Mouse (Mus musculus): ENCODE data around the gene Tdp1. TPM values are rescaled to one million over a fixed set of nuclear protein-coding genes. Genes with fewer than 3 reads are reported as not detected.

The Tdp1 gene
- polyA plus RNA-seq (2015; fragmentation: Nextera tagmentation; extraction: Ambion mirVana) = 45.0 and 51.5 TPM in 2 replicates

GRCm38 (mm10) chr12:99884269-99885261 is at the start of gene Tdp1, which contains the start of gene Efcab11:
Gene Tdp1 (plus strand): TSS chr12:99884517.
Gene Efcab11 (minus strand): TSS chr12:99884439.
- Histone ChIP-seq H3K4me1 (replicated peaks) (peaks cover 23% of the 10 kb centered on the region), H3K27me3 (no peaks in the 10 kb centered on the region), H3K27ac (replicated peaks) (peak within 1 kb of the TSS; percentile 85), H3K36me3 (no peaks in the 10 kb centered on the region), H3K9ac (peak within 1 kb of the TSS; percentile 84), H3K9me3 (no peaks in the 10 kb centered on the region), H3K4me2 (peak within 1 kb of the TSS; percentile 97), H3K4me3 (peak within 1 kb of the TSS; percentile 93)
- ATAC-seq (ENCODE audit: low FRiP score, low read depth) = peak; percentile 85
- WGBS = under 1% methylated on average over 70 of the region's 73 CpGs

GRCm38 (mm10) chr12:99836404-99837131 is 47.7 kb upstream of the Tdp1 start:
- 23% methylated on average over 20 of the region's 20 CpGs for WGBS

GRCm38 (mm10) chr12:99837528-99837927 is 46.8 kb upstream of the Tdp1 start:
- no peak overlapping the region for H3K4me2 ChIP-seq
- no peak for ATAC-seq (ENCODE audit: low FRiP score, low read depth)
- no peaks in the 10 kb centered on the region for H3K36me3 ChIP-seq
- peaks cover 13% of the 10 kb centered on the region for H3K4me1 ChIP-seq (replicated peaks)
- WGBS = 94% methylated on average over 5 of the region's 5 CpGs
- H3K27ac ChIP-seq (replicated peaks) = no peak overlapping the region
- H3K9me3 ChIP-seq = no peaks in the 10 kb centered on the region
- no peak overlapping the region for H3K4me3 ChIP-seq
- H3K9ac ChIP-seq = no peak overlapping the region
- no peaks in the 10 kb centered on the region for H3K27me3 ChIP-seq

More at GRCm38 (mm10) chr12:99836404-99837131, 47.7 kb upstream of the Tdp1 start:
- peak overlapping the region; percentile 4; the same call in 1 of the 2 replicates for H3K4me3 ChIP-seq
- peak; percentile 92 for ATAC-seq (ENCODE audit: low FRiP score, low read depth)
- no peaks in the 10 kb centered on the region for H3K9me3 ChIP-seq
- H3K27me3 ChIP-seq = no peaks in the 10 kb centered on the region
- H3K4me2 ChIP-seq = peak overlapping the region; percentile 43
- no peaks in the 10 kb centered on the region for H3K36me3 ChIP-seq
- peaks cover 13% of the 10 kb centered on the region for H3K4me1 ChIP-seq (replicated peaks)
- 0 out of 2 replicates have a peak overlapping the region, but pooled peaks have one; percentile 16 for H3K9ac ChIP-seq
- peak overlapping the region; percentile 79 for H3K27ac ChIP-seq (replicated peaks)

- Histone ChIP-seq H3K9me3 (no peaks in the 10 kb centered on the region), H3K27ac (replicated peaks) (no peak overlapping the region), H3K4me3 (no peak overlapping the region), H3K4me2 (no peak overlapping the region), H3K36me3 (no peaks in the 10 kb centered on the region), H3K27me3 (no peaks in the 10 kb centered on the region), H3K4me1 (replicated peaks) (peaks cover 13% of the 10 kb centered on the region), H3K9ac (no peak overlapping the region)
- 68% methylated on average over 11 of the region's 11 CpGs for WGBS
- no peak for ATAC-seq (ENCODE audit: low FRiP score, low read depth)
Observed at GRCm38 (mm10) chr12:99838109-99838508, 46.2 kb upstream of the Tdp1 start.

- H3K4me2 ChIP-seq = no peak overlapping the region
- H3K36me3 ChIP-seq = no peaks in the 10 kb centered on the region
- no peak overlapping the region for H3K4me3 ChIP-seq
- H3K4me1 ChIP-seq (replicated peaks) = peaks cover 13% of the 10 kb centered on the region
- H3K9me3 ChIP-seq = no peaks in the 10 kb centered on the region
- WGBS = 75% methylated on average over 14 of the region's 14 CpGs
- H3K27ac ChIP-seq (replicated peaks) = no peak overlapping the region
- H3K9ac ChIP-seq = no peak overlapping the region
- ATAC-seq (ENCODE audit: low FRiP score, low read depth) = no peak
- no peaks in the 10 kb centered on the region for H3K27me3 ChIP-seq
Observed at GRCm38 (mm10) chr12:99838703-99839102, 45.6 kb upstream of the Tdp1 start.

- Histone ChIP-seq H3K27me3 (no peaks in the 10 kb centered on the region), H3K9ac (no peak overlapping the region), H3K4me1 (replicated peaks) (no peaks in the 10 kb centered on the region), H3K36me3 (no peaks in the 10 kb centered on the region), H3K9me3 (no peaks in the 10 kb centered on the region), H3K27ac (replicated peaks) (no peak overlapping the region), H3K4me3 (no peak overlapping the region), H3K4me2 (no peak overlapping the region)
- WGBS = 81% methylated on average over 8 of the region's 8 CpGs
- no peak for ATAC-seq (ENCODE audit: low FRiP score, low read depth)
Observed at GRCm38 (mm10) chr12:99844951-99845350, 39.4 kb upstream of the Tdp1 start.

- no peaks in the 10 kb centered on the region for H3K27me3 ChIP-seq
- ATAC-seq (ENCODE audit: low FRiP score, low read depth) = no peak
Observed at GRCm38 (mm10) chr12:99849996-99850395, 34.3 kb upstream of the Tdp1 start.

GRCm38 (mm10) chr12:99853323-99854258 is 30.7 kb upstream of the Tdp1 start:
- H3K27me3 ChIP-seq = no peaks in the 10 kb centered on the region
- ATAC-seq (ENCODE audit: low FRiP score, low read depth) = peak; percentile 63; the same call in 1 of the 2 replicates
- no peaks in the 10 kb centered on the region for H3K9me3 ChIP-seq
- WGBS = 44% methylated on average over 14 of the region's 14 CpGs
- no peaks in the 10 kb centered on the region for H3K36me3 ChIP-seq
- H3K9ac ChIP-seq = no peak overlapping the region
- H3K4me1 ChIP-seq (replicated peaks) = peaks cover 31% of the 10 kb centered on the region
- no peak overlapping the region; the same call in 1 of the 2 replicates for H3K4me2 ChIP-seq
- H3K27ac ChIP-seq (replicated peaks) = peak overlapping the region; percentile 51
- no peak overlapping the region for H3K4me3 ChIP-seq

More at GRCm38 (mm10) chr12:99849996-99850395, 34.3 kb upstream of the Tdp1 start:
- 90% methylated on average over 2 of the region's 2 CpGs for WGBS
- no peak overlapping the region for H3K4me3 ChIP-seq
- no peaks in the 10 kb centered on the region for H3K9me3 ChIP-seq
- no peak overlapping the region for H3K9ac ChIP-seq
- H3K4me1 ChIP-seq (replicated peaks) = peaks cover 18% of the 10 kb centered on the region
- no peak overlapping the region for H3K27ac ChIP-seq (replicated peaks)
- no peaks in the 10 kb centered on the region for H3K36me3 ChIP-seq
- no peak overlapping the region for H3K4me2 ChIP-seq

- no peaks in the 10 kb centered on the region for H3K36me3 ChIP-seq
- H3K27me3 ChIP-seq = no peaks in the 10 kb centered on the region
- no peak overlapping the region for H3K4me2 ChIP-seq
- H3K9ac ChIP-seq = no peak overlapping the region
- H3K4me1 ChIP-seq (replicated peaks) = peaks cover 31% of the 10 kb centered on the region
- WGBS = 34% methylated on average over 9 of the region's 9 CpGs
- no peak overlapping the region for H3K4me3 ChIP-seq
- no peak overlapping the region for H3K27ac ChIP-seq (replicated peaks)
- no peaks in the 10 kb centered on the region for H3K9me3 ChIP-seq
- no peak for ATAC-seq (ENCODE audit: low FRiP score, low read depth)
Observed at GRCm38 (mm10) chr12:99856011-99856410, 28.3 kb upstream of the Tdp1 start.

- H3K36me3 ChIP-seq = no peaks in the 10 kb centered on the region
Observed at GRCm38 (mm10) chr12:99858664-99859063, 25.7 kb upstream of the Tdp1 start.

More at GRCm38 (mm10) chr12:99858664-99859063, 25.7 kb upstream of the Tdp1 start:
- no peak for ATAC-seq (ENCODE audit: low FRiP score, low read depth)
- 95% methylated on average over 5 of the region's 5 CpGs for WGBS
- H3K4me2 ChIP-seq = no peak overlapping the region
- no peak overlapping the region for H3K27ac ChIP-seq (replicated peaks)
- no peaks in the 10 kb centered on the region for H3K27me3 ChIP-seq
- no peak overlapping the region for H3K4me3 ChIP-seq
- H3K9me3 ChIP-seq = no peaks in the 10 kb centered on the region
- no peak overlapping the region for H3K9ac ChIP-seq
- H3K4me1 ChIP-seq (replicated peaks) = peaks cover 16% of the 10 kb centered on the region

Data from hindbrain, embryonic 15.5 days (tissue).